ENCODE assay signal across 9 mouse cellular contexts in the genomic region with DNA sequence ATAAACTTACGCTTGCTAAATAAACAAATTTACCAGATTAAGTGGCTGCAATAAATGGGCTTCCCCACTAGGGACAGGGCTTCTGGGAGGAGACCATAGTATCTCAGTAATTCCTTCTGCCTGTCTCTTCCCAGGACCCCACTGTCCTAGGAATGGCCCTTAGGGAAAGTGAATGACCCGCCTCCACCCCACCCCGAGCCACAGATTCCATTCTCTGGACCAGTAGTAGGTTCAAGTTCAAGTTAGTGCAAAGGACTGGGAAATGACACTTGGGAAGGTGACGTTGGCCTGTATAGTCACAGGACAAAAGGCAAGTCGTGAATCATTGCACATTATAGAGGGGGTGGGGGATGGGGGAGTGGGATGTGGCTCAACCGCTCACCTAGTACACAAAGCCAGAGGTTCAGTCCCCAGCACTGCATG. TPM values are rescaled to one million over a fixed set of nuclear protein-coding genes. Genes with fewer than 3 reads are reported as not detected.
DNase-seq lines count a peak whose midpoint lies in the region; ATAC-seq and TF ChIP-seq lines count a peak whose summit lies in the region.
"Had no signal": no experiment of that assay in that cellular context is flagged by ENCODE, and none has a peak within 500 bp of the region (broad histone marks: within the 10 kb centered on the region; RNA-seq: fewer than 3 reads in every experiment).

No protein-coding gene starts in this region.

- no peak for TF ChIP-seq POLR2A in kidney, adult 2 months (IDR thresholded peaks at IDR 0.05; ENCODE audit: low read depth, low read length)

- H3K27me3 ChIP-seq in kidney, embryonic 14.5 days (ENCODE audit: control insufficient read depth, insufficient read depth, low read length) = no peaks in the 10 kb centered on the region
- no peaks in the 10 kb centered on the region for H3K27me3 ChIP-seq in kidney, adult 2 months (replicated peaks; ENCODE audit: control insufficient read depth, insufficient read depth, low read length)
- no peaks in the 10 kb centered on the region for H3K27me3 ChIP-seq in G1E (ENCODE audit: insufficient read depth, low read length)
- no peaks in the 10 kb centered on the region for H3K27me3 ChIP-seq in embryonic facial prominence, embryonic 14.5 days (replicated peaks; ENCODE audit: control insufficient read depth, insufficient read depth, low read length)
- no peaks in the 10 kb centered on the region for H3K27me3 ChIP-seq in liver, embryonic 15.5 days

- DNase-seq in kidney, adult 2 months = no peak
- no peak for DNase-seq in G1E (ENCODE audit: low spot score)
- no peak for DNase-seq in embryonic facial prominence, embryonic 14.5 days (ENCODE audit: low spot score)
- DNase-seq in adipocyte (ENCODE audit: low spot score) = no peak
- no peak for DNase-seq in ovary, postnatal 10 days (ENCODE audit: low spot score)
- no peak for DNase-seq in cerebellum, adult 11 months

- no peak overlapping the region for H3K4me3 ChIP-seq in kidney, embryonic 14.5 days (ENCODE audit: low read length)
- no peak overlapping the region for H3K4me3 ChIP-seq in kidney, adult 2 months (ENCODE audit: insufficient read depth, low read depth, low read length)
- H3K4me3 ChIP-seq in G1E (ENCODE audit: low read depth, low read length) = peak overlapping the region; percentile 52; the same call in 1 of the 2 replicates
- H3K4me3 ChIP-seq in embryonic facial prominence, embryonic 14.5 days (ENCODE audit: low read depth, low read length) = no peak overlapping the region
- H3K4me3 ChIP-seq in liver, embryonic 15.5 days (replicated peaks) = peak overlapping the region; percentile 54

- no peak for ATAC-seq in kidney, embryonic 14.5 days (ENCODE audit: low FRiP score, low TSS enrichment)
- ATAC-seq in G1E (ENCODE audit: extremely low read depth, insufficient number of reproducible peaks, low FRiP score, poor library complexity, severe bottlenecking) = no peak
- no peak for ATAC-seq in embryonic facial prominence, embryonic 14.5 days (ENCODE audit: low read depth)
- no peak for ATAC-seq in liver, embryonic 15.5 days (ENCODE audit: insufficient read depth)

- no peak for TF ChIP-seq CTCF in kidney, adult 2 months (conservative IDR thresholded peaks at IDR 0.05; ENCODE audit: insufficient read depth, insufficient read length, low read depth, low read length)
- no peak for TF ChIP-seq CTCF in G1E (IDR thresholded peaks at IDR 0.05; ENCODE audit: low read depth, low read length)

- peak overlapping the region; percentile 33; the same call in 1 of the 2 replicates for H3K4me2 ChIP-seq in kidney, embryonic 14.5 days (replicated peaks; ENCODE audit: low read depth, low read length)
- H3K4me2 ChIP-seq in embryonic facial prominence, embryonic 14.5 days (ENCODE audit: low read depth, low read length) = peak overlapping the region; percentile 39
- peak overlapping the region; percentile 82 for H3K4me2 ChIP-seq in liver, embryonic 15.5 days

- no peaks in the 10 kb centered on the region for H3K9me3 ChIP-seq in kidney, embryonic 14.5 days (ENCODE audit: control insufficient read depth, low read length)
- H3K9me3 ChIP-seq in G1E (replicated peaks) = no peaks in the 10 kb centered on the region
- no peaks in the 10 kb centered on the region for H3K9me3 ChIP-seq in embryonic facial prominence, embryonic 14.5 days (ENCODE audit: control insufficient read depth, low read length)
- no peaks in the 10 kb centered on the region for H3K9me3 ChIP-seq in liver, embryonic 15.5 days (replicated peaks)

- 12% methylated on average over 6 of the region's 6 CpGs for WGBS in kidney, embryonic 14.5 days
- 44% methylated on average over 6 of the region's 6 CpGs for WGBS in kidney, adult 2 months
- WGBS in embryonic facial prominence, embryonic 14.5 days = 38% methylated on average over 6 of the region's 6 CpGs
- WGBS in liver, embryonic 15.5 days (ENCODE audit: insufficient replicate concordance) = 20% methylated on average over 6 of the region's 6 CpGs

- peaks cover 18% of the 10 kb centered on the region for H3K4me1 ChIP-seq in kidney, embryonic 14.5 days (ENCODE audit: control insufficient read depth, insufficient read depth, low read length)
- no peaks in the 10 kb centered on the region for H3K4me1 ChIP-seq in kidney, adult 2 months (ENCODE audit: control insufficient read depth, insufficient read depth, low read length)
- peaks cover 69% of the 10 kb centered on the region for H3K4me1 ChIP-seq in G1E (ENCODE audit: insufficient read depth, low read depth, low read length)
- peaks cover 12% of the 10 kb centered on the region for H3K4me1 ChIP-seq in embryonic facial prominence, embryonic 14.5 days (ENCODE audit: control insufficient read depth, insufficient read depth, low read length)
- H3K4me1 ChIP-seq in liver, embryonic 15.5 days (replicated peaks) = peaks cover 85% of the 10 kb centered on the region

- peak overlapping the region; percentile 53 for H3K27ac ChIP-seq in kidney, embryonic 14.5 days (ENCODE audit: low read depth, low read length)
- no peak overlapping the region for H3K27ac ChIP-seq in kidney, adult 2 months (ENCODE audit: insufficient read depth, low read depth, low read length)
- H3K27ac ChIP-seq in embryonic facial prominence, embryonic 14.5 days (replicated peaks; ENCODE audit: low read depth, low read length) = no peak overlapping the region
- peak overlapping the region; percentile 85 for H3K27ac ChIP-seq in liver, embryonic 15.5 days (replicated peaks)

- no peak overlapping the region for H3K9ac ChIP-seq in kidney, embryonic 14.5 days (ENCODE audit: low read depth, low read length)
- peak overlapping the region; percentile 15; the same call in 1 of the 2 replicates for H3K9ac ChIP-seq in embryonic facial prominence, embryonic 14.5 days (ENCODE audit: low read depth, low read length)
- H3K9ac ChIP-seq in liver, embryonic 15.5 days = peak overlapping the region; percentile 65

- H3K36me3 ChIP-seq in kidney, embryonic 14.5 days (ENCODE audit: control insufficient read depth, insufficient read depth, low read length) = no peaks in the 10 kb centered on the region
- H3K36me3 ChIP-seq in kidney, adult 2 months (ENCODE audit: control insufficient read depth, insufficient read depth, low read length) = no peaks in the 10 kb centered on the region
- no peaks in the 10 kb centered on the region for H3K36me3 ChIP-seq in G1E (replicated peaks)
- no peaks in the 10 kb centered on the region for H3K36me3 ChIP-seq in embryonic facial prominence, embryonic 14.5 days (ENCODE audit: control insufficient read depth, insufficient read depth, low read length)
- H3K36me3 ChIP-seq in liver, embryonic 15.5 days (replicated peaks) = no peaks in the 10 kb centered on the region

RNA-seq across cellular contexts. Expression of a gene that starts 15.4 kb away (rescaled TPM):
- polyA plus RNA-seq in kidney, embryonic 14.5 days (2014; fragmentation: Nextera tagmentation; extraction: Ambion mirVana) = 35.3 and 45.2 TPM in 2 replicates
- polyA plus RNA-seq in kidney, adult 2 months (2012; rRNA removed) = 18.7 and 20.9 TPM in 2 replicates
- total RNA-seq in G1E (2014; fragmentation: Nextera tagmentation) (205 and 239 TPM in 2 replicates), G1E (2017) (106 and 117 TPM in 2 replicates)
- polyA plus RNA-seq in G1E (2012) = 443 and 525 TPM in 2 replicates
- 31.1 and 31.6 TPM in 2 replicates for polyA plus RNA-seq in embryonic facial prominence, embryonic 14.5 days (2014; fragmentation: Nextera tagmentation; extraction: Ambion mirVana)
- 28.0 and 32.1 TPM in 2 replicates for polyA plus RNA-seq in liver, embryonic 15.5 days (2015; fragmentation: Nextera tagmentation; extraction: Ambion mirVana)

RNA-seq across cellular contexts. Expression of a gene that starts 19.1 kb away (rescaled TPM):
- polyA plus RNA-seq in kidney, embryonic 14.5 days (2014; fragmentation: Nextera tagmentation; extraction: Ambion mirVana) = 11.8 and 18.2 TPM in 2 replicates
- polyA plus RNA-seq in kidney, adult 2 months (2012; rRNA removed) = 42.0 and 56.2 TPM in 2 replicates
- total RNA-seq in G1E (2014; fragmentation: Nextera tagmentation) (19.4 and 25.0 TPM in 2 replicates), G1E (2017) (24.7 and 27.4 TPM in 2 replicates)
- polyA plus RNA-seq in G1E (2012) = 32.6 and 43.4 TPM in 2 replicates
- 13.4 and 14.8 TPM in 2 replicates for polyA plus RNA-seq in embryonic facial prominence, embryonic 14.5 days (2014; fragmentation: Nextera tagmentation; extraction: Ambion mirVana)
- 4.8 and 6.5 TPM in 2 replicates for polyA plus RNA-seq in liver, embryonic 15.5 days (2015; fragmentation: Nextera tagmentation; extraction: Ambion mirVana)

RNA-seq across cellular contexts. Expression of a gene that starts 57.6 kb away (rescaled TPM):
- not detected in 2 replicates for polyA plus RNA-seq in kidney, embryonic 14.5 days (2014; fragmentation: Nextera tagmentation; extraction: Ambion mirVana)
- polyA plus RNA-seq in kidney, adult 2 months (2012; rRNA removed) = not detected in 2 replicates
- total RNA-seq in G1E (2014; fragmentation: Nextera tagmentation) = not detected in 2 replicates
- not detected in 2 replicates for total RNA-seq in G1E (2017)
- not detected in 2 replicates for polyA plus RNA-seq in G1E (2012)
- polyA plus RNA-seq in embryonic facial prominence, embryonic 14.5 days (2014; fragmentation: Nextera tagmentation; extraction: Ambion mirVana) = not detected in 2 replicates
- not detected in 2 replicates for polyA plus RNA-seq in liver, embryonic 15.5 days (2015; fragmentation: Nextera tagmentation; extraction: Ambion mirVana)
- polyA plus RNA-seq: urinary bladder, adult 2 months had no signal

Comparison
In these comparisons a context has a peak if more than half of its experiments do, and no peak if none do; other contexts are left out.
1. H3K27ac ChIP-seq: peak in kidney, embryonic 14.5 days (single experiment) and liver, embryonic 15.5 days (single experiment); none in kidney, adult 2 months (single experiment) and embryonic facial prominence, embryonic 14.5 days (single experiment).
2. H3K4me3 ChIP-seq: peak in G1E (single experiment) and liver, embryonic 15.5 days (single experiment); none in kidney, embryonic 14.5 days (single experiment), kidney, adult 2 months (single experiment) and embryonic facial prominence, embryonic 14.5 days (single experiment).
3. Peak in every context shown above with its lines, with median percentiles within 50 percentile points of each other: H3K4me2 ChIP-seq.